Mouse (Mus musculus) mature B cell (primary cell): Measurements from ENCODE around the gene Itgb5.

Experiments
- in situ Hi-C: fragments of 300-500 bp; cut with MboI; formaldehyde crosslinking; loops from 2 replicates; pipeline ENCODE4 v1.14.3; 2019

Gene Itgb5

DNA sequence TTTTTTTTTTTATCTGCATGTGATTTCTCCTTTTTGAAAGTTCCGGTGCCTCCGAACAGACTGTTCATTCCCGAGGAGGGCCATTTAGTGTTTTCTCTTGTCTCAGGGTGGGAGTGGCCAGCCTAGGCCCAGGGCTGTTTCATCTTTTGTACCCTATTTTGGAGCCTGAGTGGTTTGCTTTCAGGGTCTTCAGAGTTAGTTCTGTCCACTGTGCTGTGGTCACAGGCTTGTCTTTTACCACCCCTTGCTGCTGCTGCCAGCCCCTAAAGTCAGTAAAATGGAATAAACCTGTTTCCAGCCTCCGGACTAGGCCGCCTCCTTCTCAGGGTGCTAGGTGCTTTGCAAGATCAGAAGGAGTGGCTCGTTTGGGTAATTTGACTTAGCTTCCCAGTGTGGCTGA, 2.6 kb downstream of the Itgb5 start:
- in situ Hi-C loops, result loop anchor here (10.0 kb wide), 1 partner anchor 273 kb away; no protein-coding TSS in a partner anchor

DNA sequence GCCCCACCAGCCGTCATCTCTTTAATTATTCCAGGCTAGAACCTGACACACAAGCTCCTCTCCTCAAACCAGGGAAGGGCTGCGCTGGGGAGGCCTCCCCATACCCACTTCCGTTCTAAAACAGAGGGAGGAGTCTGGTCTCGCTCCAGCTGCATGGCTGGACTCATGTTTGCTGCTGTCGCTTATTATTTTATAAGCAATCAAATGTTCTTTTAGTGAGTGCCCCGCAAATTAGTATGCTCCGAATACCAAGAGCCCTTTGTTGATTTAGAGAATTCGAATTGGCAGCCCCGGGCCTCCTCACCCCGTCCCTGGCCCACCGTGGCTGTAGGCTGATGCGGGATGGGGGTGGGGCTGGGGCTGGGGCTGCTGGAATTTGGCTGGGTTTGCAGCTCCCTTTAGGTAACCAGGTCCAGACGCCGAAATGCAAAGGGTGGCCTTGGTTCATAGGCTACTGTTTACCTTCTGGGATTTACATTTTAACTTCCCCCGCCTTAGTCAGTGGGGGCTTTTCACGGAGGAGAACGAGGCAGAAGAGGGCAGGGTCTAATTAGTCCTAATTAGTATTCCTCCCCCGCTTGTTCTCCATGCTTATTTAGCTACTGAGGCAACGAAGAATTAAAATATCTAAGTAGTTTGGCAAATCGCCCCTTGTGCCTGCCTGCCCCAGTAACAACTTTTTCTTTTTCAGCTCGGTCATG, 3.4 kb downstream of the Itgb5 start:
- in situ Hi-C loops, result loop anchor here (10.0 kb wide), 1 partner anchor 272 kb away; no protein-coding TSS in a partner anchor

DNA sequence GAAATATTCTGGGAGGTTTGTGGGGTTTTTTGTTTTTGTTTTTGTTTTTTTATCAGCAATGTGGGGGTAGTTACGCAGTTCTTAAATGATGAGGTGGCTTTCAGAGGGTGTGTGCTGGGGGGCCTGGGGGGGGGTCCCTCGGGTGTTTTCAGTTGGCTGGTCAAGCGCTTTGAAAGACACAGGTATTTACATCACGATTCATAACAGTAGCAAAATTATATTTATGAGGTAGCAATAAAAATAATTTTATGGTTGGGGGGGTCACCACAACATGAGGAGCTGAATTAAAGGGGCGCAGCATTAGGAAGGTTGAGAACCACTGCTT, 3.9 kb downstream of the Itgb5 start:
- in situ Hi-C loops, result loop anchor here (10.0 kb wide), 1 partner anchor 271 kb away; no protein-coding TSS in a partner anchor

DNA sequence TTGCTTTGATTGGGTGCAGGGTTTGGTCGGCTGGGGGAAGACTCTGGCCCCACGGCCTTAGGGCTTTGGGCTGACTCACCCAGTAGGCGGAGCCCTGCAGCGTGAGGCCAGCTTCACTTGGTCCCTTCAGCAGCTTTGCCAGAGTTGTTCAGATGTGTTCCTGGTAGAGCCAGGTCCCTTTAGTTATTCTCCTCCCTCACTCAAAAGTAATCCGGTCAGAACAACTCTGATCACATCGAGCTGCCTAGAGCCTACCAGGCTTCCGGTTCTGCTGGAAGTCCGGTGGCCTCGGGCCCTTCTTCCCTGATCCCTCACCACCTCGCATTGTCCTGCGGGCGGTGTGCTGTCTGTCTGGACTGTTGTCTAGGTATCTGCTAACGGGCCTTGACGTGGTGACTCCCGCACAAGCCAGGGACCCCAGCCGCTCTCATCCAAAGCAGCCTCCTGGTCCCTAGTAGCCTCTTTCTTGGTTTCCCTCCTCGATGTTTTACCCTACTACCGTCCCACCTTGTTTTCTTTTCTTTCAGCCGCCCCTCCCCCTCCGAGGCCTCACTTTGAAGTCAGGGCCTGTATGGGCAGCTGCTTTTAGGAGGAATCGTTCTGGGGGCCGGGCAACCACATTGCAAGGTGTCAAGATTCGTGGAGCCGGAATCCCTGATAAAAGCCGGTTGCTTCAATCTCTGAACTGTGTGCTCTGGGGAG, 4.5 kb downstream of the Itgb5 start:
- in situ Hi-C loops, result loop anchor here (10.0 kb wide), 1 partner anchor 271 kb away; no protein-coding TSS in a partner anchor

DNA sequence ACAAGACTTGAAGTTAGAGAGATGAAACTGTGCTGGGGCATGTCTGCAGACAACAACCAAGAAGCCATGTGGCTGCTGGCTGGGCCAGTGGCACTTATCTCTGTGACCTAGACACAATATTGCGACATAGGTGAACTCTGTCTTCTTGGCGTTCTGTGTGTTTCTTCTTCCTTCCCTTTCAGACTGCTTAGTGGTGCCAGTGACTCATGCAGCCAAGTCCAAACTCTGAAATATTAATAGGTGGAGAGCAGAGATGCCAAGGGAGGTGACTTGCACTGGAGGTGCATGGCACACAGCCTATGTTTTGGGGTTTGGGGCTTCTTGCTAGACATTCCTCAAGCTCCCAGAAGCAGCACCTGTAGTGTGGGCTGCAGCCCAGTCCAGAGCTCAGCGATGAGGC, 7.2 kb downstream of the Itgb5 start:
- in situ Hi-C loops, result loop anchor here (10.0 kb wide), 1 partner anchor 268 kb away; no protein-coding TSS in a partner anchor

DNA sequence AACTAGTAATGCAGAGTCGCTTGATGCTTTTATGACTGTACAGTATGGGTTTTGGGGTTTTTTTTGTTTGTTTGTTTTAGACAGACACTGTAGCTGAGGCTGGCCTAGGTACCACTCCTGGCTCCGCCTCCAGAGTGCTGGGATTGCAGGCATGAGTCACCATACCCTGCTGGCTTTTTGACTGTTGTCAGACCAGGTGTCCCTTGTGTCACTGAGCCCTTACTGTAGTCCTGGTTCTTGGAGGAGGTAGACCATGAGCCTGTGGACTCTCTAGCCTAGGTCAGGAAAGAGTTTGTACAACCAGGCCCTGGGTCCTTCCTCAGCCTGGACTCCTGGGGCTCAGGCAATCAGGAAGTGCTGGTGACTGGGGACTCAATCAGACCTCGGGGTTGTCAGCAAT, 7.7 kb downstream of the Itgb5 start:
- in situ Hi-C loops, result loop anchor here (10.0 kb wide), 1 partner anchor 268 kb away; no protein-coding TSS in a partner anchor

DNA sequence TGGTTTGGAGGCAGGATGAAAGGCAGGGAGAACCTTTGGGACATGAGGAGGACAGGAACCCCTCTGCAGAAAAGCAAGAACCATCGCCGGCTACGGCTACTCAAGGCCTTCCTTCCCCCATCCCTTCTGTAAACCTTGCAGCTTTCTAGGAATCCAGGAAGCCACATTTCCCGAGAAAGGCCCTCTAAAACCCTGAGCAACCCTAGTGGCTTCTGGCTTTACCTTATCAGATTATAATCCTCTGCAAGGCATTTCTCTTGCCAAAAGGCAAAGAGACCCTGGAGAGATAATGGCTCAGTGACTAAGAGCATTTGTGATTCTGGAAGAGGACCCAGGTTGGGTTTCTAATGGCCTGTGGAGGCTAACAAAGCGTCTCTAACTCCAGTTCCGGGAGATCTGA, 11.2 kb downstream of the Itgb5 start:
- in situ Hi-C loops, result no loop called here

DNA sequence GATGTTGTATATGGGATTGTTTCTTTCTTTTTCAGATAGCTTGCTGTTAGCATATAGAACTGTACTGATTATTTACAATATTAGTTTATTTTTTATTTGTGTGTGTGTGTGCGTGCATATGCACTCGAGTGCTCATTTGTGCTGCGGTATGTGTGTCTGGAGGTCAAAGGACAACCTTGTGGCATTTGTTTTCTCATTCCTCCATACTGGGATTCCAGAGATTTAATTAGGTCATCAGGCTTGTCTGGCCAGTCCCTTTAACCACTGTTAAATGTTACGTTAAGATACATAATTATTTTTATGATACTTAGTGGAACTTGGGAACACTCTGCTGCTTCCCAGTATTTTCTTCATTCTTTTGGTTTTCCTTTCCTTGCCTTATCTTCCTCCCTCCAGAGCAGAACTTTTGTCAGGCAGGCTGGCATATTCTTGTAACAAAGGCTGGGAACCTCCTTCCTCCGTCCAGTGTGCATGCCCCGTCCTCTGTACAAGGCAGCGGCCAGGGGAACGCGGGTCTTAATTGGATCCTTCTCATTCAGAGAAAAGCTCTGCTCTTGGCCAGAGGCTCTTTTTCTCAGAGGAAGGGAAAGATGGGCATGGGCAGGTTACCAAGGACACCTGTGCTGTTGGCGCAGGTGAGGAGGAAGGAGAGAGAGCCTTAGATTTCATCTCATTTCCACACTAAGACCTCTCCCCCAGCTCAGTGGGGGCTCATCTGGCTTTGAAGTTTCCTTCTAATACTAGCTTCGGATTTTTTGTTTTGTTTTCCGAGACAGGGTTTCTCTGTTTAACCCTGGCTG, 12.8 kb downstream of the Itgb5 start:
- in situ Hi-C loops, result no loop called here

DNA sequence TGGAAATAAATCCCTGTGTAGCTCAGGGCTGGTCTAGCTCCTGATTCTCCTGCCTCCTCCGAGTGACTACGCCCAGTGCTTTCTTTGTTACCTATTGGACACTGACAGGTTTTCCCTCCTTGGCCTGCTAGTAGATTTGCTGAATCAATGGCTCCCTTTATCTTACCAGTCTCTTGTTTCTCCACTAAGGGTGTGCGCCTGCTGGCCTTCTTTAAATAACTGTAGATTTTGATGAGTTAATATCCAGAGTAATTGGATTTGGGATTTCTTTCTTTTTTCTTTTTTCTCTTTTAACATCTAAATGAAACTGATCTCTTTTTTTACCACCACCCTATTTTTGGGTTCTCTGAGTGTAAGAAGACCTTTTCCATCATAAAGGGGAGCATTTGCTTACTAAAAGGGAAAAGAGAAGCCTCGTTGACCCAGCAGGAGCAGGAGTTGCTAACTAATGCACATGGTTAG, 14.7 kb downstream of the Itgb5 start:
- in situ Hi-C loops, result no loop called here

DNA sequence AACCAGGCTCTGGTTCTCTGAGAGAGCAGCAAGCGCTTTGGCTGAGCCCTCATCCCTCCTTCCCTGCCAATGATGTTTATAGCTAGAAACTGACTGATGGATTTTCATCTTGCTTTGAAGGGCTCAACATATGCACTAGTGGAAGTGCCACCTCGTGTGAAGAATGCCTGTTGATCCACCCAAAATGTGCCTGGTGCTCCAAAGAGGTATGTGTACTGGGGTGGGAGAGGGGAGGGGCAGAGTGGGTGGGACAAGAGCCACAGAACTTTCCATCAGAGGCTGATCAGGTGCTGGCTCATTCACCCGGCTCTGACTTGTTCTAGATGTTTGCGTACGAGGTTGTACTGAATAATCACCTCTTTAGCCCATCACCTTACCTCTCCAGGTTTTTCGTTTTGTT, 15.4 kb downstream of the Itgb5 start:
- in situ Hi-C loops, result no loop called here

DNA sequence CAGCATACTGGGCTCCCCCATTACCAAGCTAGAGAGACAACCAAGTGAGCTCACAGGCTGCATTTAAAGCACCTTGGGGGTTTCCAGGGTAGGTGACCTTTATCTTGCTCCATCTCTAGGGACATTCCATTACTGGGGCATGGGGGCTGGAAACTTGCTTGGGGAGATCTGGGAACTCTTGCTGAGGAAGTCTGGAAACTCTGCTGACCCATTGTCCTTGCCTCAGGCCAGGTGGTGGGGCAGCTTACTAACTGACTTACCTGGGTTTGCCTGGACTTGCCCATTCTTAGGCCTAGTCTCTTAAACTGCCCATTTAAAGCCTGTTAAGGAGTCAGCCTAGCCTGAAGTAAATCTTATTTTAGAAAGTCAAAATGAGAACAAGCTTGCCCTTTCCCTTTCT, 23.8 kb downstream of the Itgb5 start:
- in situ Hi-C loops, result no loop called here

DNA sequence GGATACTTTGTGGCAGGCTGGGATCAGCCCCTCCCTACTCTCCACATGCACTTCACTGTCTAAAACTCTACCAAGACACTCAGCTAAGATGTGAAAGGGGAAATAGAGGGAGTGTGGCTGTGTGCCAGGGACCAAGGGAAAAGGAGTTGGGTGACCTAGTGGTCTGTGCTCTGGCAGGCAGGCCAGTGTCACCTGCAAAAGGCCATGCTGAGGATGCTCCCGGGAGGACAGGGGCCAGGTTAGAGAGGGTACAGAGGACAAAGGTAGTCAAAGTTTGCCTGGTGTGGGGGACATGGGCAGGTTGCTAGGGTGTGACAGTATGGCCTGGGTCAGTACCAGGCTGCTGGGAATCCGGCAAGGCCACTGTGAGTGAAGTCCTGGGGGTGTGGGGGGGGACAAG, 29.3 kb downstream of the Itgb5 start:
- in situ Hi-C loops, result no loop called here

DNA sequence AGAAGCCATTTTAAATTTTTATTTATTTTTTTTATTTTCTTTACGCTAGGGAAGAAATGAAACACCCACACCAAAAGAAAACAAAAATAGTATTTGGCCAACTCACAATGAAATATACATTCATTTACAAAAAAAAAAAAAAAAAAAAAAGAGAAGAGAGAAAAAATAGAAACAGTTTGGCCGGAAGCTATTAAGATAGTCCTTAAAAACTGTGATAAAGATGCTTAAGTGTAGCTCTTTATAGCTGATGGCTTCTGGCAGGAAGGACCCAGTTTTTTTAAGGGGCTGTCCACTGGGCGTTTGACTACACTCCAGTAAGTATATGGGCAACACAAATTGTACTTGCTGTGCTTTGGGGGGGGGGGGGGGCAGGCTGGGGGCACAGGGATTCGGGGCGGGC, 29.9 kb downstream of the Itgb5 start:
- in situ Hi-C loops, result no loop called here

DNA sequence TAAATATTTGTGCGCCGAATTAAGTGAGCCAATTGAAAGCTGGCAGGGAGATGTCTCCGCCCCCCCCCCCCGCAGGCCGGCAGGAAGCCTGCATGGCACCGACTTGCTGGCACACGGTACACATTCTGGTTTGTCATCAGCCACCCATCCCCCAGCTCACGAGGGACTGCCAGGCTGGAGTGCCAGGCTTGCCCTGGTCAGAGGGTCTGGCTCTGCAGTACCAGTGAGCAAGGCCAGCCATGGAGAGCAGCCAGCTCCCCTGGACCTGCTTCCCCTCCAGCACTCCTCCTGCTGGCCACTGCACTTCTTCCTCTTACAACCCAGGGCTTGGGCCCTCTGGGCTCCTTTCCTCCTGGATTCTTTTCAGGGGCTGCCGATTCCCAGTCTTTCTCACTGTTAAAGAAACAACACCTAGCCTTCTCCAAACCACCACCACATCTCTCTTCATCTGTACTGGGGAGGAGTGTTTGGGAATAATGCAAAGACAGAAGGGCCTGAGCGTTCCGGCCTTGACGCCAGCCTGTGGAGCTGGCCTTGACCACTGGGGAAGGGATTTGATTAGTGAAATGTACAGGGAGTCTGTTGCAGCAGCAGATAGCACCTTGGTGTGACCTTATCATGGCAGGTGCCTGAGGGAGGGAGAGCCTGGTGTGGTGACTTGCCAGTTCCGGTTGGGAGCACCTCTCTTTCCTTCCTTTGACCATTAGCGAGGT, 30.7 kb downstream of the Itgb5 start:
- in situ Hi-C loops, result no loop called here

DNA sequence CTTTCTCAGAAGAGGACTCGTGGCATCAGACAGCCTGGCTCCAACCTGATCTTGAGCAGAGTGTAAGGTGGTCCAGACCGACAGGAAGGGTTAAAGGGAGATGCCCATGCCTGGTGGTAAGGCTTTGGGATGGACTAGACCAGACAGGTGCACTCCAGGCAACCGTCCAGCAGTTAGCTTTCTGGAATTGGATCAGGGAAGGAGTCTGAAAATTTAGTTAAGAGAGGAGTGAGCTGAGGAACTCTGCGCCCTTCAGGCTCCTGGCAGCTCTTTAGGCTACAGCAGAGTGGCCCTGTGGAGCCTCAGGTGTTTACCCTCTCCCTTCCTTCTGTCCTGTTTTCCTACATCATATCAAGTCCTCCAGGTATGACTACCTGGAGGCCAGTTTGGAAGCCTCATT, 32.9 kb downstream of the Itgb5 start:
- in situ Hi-C loops, result no loop called here

DNA sequence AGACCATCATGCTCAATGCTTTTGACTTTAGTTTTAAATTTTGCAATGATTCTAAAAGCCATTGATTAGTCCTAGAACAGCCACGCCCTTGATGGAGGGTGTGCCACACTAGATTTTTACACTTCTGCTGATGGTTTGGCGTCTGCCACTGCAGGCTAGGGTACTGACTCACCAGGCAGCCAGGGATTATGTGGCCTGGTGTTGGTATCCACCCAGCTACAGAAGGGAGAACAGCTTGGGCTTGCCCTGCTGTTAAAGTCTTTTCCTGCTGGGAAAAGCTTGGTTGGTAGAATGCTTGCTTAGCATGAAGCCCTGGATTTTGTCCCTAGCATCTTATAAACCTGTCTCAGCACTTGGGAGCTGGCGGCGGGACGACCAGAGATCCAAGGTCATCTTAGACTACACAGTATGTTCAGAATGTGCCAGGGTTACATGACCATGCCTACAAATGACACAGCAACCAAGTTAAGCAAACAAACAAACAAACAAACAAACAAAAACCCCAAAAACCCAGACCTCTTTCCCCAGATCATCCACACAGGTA, 33.8 kb downstream of the Itgb5 start:
- in situ Hi-C loops, result no loop called here

DNA sequence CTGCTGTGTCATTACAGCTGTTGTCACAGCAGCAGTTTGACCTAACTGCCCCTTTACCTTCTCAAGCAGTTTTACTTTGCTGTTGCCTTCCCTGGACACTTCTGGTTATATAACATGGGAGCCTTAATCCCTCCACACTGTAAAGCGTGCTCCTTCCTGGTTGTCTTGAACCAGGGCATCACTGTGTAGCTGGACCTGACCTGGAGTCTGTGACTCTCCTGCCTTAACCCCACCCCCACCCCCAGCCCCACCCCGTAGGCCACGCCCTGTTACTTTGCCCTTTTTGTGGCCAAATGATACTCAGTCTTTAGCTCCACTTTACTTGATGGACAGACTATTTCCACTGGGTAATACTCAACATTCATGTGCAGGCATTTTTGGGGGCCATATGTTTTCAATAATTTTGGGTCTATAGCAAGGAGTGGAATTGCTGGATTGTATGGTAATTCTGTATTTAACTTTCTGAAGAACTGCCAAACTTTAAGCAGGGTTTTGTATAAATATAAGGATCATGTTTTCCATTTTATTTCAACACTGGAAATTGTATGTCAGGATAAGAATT, 40.8 kb downstream of the Itgb5 start:
- in situ Hi-C loops, result no loop called here

DNA sequence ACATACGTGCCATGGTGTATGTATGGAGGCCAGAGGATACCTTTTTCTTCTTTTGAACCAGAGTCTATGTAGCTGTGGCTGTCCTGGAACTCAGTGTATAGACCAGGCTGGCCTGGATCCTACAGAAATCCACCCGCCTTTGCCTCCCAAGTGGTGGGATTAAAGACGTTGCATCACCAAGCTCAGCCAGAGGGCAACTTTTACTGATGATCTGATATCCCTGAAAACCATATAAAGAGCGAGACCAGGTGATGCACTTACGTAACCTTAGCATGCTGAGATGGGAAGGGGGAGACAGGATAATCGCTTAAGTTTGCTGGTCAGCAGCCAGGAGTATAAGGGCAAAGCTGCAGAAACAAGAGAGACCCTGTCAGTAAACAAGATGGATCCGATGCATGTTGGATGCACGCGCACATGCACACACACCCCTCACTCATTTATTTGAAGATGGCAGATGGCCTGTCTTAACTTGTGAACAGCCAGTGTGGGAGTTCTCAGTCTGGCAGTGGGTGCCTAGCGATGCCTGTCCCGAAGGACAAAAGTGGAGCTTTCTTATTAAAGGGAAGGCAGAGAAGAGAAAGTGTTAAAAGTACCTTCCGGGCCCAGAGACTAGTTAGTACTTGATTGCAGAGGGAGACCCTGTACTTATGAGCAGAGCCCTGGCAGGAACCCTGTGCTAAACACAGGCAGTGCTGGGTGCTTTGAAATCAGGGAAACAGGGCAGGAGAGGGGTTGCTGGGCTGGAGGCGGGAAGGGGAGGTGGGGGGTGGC, 41.7 kb downstream of the Itgb5 start:
- in situ Hi-C loops, result no loop called here

DNA sequence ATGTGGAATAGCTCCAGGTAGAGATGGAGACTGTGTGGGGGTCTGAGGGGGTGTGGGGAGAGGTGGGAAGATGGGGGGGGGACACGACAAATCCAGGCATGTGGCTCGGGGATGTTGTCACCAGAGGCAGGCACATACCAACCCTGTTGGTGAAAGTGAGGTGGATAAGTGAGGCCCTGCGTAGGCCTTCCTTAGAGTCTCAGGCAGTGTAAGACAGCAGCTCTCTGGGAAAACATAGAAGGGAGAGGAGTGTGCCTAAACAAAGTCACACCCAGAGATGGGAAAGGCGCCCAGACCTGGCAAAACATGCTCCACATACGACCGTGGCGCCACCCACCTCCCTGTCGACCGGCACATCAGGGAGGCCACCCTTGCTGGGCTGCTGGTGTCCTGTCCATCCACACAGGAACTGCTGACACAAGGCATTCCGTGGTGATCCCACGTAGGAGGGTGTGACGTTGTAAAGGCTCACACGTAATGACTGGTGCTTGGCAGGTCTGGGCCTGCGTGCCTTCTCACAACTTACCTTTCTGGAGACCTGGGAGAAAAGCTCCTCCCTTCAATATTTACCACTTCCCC, 42.5 kb downstream of the Itgb5 start:
- in situ Hi-C loops, result no loop called here

DNA sequence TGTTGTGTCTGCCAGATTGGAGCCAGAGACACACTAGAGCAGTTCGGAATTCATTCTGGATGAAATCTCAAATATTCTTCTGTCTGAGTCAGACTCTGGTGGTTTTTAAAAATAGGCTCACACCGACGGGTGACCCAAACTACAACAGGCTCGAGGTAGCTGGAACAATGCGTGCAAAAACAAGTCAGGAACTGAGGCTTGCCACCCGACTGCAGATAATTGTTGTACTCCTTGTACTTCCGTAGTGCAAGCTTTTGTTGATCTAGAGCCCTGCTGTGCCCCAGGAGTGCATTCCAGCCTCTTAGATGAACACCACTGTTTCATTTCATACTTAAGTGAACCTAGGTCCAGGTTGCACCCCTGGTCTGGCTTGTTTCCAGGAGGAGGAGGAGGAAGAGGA, 43.8 kb downstream of the Itgb5 start:
- in situ Hi-C loops, result no loop called here
